Mouse (Mus musculus) spleen, postnatal 10 days (tissue): ENCODE measurements around the gene Vasn.

Experiments used
- DNase-seq, 2 experiments: peaks; one replicate each; pipeline ENCODE4 v3.0.0; 2021 to 2022; ENCODE audit warnings: low spot score in 2 of 2

The Vasn gene

GRCm38 (mm10) chr16:4642190-4642589, 2.4 kb downstream of the Vasn start:
- peak in 1 of 2 experiments; percentile 18 for DNase-seq

GRCm38 (mm10) chr16:4642937-4643336, 3.2 kb downstream of the Vasn start:
- peak in 1 of 2 experiments; percentile 12 for DNase-seq

- no peak for DNase-seq
These were observed 4.1 kb downstream of the Vasn start for GRCm38 (mm10) chr16:4643670-4644419.

GRCm38 (mm10) chr16:4645867-4646266, 6.1 kb downstream of the Vasn start:
- no peak for DNase-seq

- no peak for DNase-seq
These were observed 7.1 kb downstream of the Vasn start for GRCm38 (mm10) chr16:4646831-4647230.

GRCm38 (mm10) chr16:4647651-4648141, 8.0 kb downstream of the Vasn start:
- DNase-seq: no peak

- DNase-seq: peak in 1 of 2 experiments; percentile 18
These were observed 8.8 kb downstream of the Vasn start for GRCm38 (mm10) chr16:4648416-4649023.

- no peak for DNase-seq
These were observed 9.5 kb downstream of the Vasn start for GRCm38 (mm10) chr16:4649211-4649610.

GRCm38 (mm10) chr16:4649692-4650091, 10.0 kb downstream of the Vasn start:
- no peak for DNase-seq

GRCm38 (mm10) chr16:4650161-4650560, 10.4 kb downstream of the Vasn start:
- no peak for DNase-seq

GRCm38 (mm10) chr16:4651081-4651480, 11.3 kb downstream of the Vasn start:
- DNase-seq: no peak

GRCm38 (mm10) chr16:4651624-4652023, 11.9 kb downstream of the Vasn start:
- no peak for DNase-seq

- DNase-seq: no peak
These were observed 13.1 kb downstream of the Vasn start for GRCm38 (mm10) chr16:4652707-4653416.

GRCm38 (mm10) chr16:4654706-4655105, 15.0 kb downstream of the Vasn start:
- DNase-seq: no peak

- DNase-seq: peak in 1 of 2 experiments; percentile 23
These were observed 15.6 kb downstream of the Vasn start for GRCm38 (mm10) chr16:4655251-4655734.

- DNase-seq: peak in 1 of 2 experiments; percentile 20
These were observed 16.2 kb downstream of the Vasn start for GRCm38 (mm10) chr16:4655764-4656570.

GRCm38 (mm10) chr16:4656571-4657081, 16.9 kb downstream of the Vasn start:
- DNase-seq: no peak

- peak in 1 of 2 experiments; percentile 17 for DNase-seq
These were observed 19.1 kb downstream of the Vasn start for GRCm38 (mm10) chr16:4658781-4659245.

- DNase-seq: no peak
These were observed 19.6 kb downstream of the Vasn start for GRCm38 (mm10) chr16:4659326-4659725.

- no peak for DNase-seq
These were observed 21.9 kb downstream of the Vasn start for GRCm38 (mm10) chr16:4661605-4662004.

GRCm38 (mm10) chr16:4663806-4664205, 24.1 kb downstream of the Vasn start:
- DNase-seq: no peak
